Mouse (Mus musculus): ENCODE results near the gene C2cd2l.

DNA sequence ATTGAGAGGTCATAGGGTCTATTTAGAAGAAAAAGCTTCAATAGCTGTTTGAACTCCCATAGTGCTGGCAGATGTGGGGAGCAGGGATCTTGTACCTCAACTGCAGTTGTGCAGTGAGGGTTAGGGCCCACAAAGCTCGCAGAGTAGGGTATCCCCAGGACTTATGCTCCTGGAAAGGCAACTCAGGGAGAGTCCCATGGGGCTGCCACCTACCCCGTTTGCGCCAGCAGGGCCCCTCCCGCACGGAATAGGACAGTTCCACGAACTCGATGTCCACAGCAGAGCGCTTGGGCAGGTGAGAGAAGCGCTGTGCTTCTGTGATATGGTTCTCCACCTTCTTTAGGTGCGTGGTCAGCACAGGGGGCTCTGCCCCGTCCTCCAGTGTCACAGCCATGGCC lies 33.1 kb downstream of the C2cd2l start:
- no peak for TF ChIP-seq CTCF (IDR thresholded peaks at IDR 0.05; ENCODE audit: insufficient read depth, low read depth, low read length)
- TF ChIP-seq POLR2A (IDR thresholded peaks at IDR 0.05; ENCODE audit: insufficient read depth, low read depth, low read length), result no peak

Data from olfactory bulb, adult 2 months (tissue).